Mouse (Mus musculus) embryonic fibroblast, embryonic 13.5 days (primary cell): ENCODE results near the gene Kcns3.
A peak's percentile ranks its signal among the peaks of the same experiment; 100 is the strongest.

Source experiments
- CTCF ChIP-seq: IDR thresholded peaks from 2 replicates; pipeline ENCODE4 v1.5.1; 2011; ENCODE audit warnings: mild to moderate bottlenecking, control low read depth, low read length, moderate library complexity, borderline replicate concordance; ENCODE audit not compliant: insufficient read depth
- POLR2A ChIP-seq: IDR thresholded peaks from 2 replicates; pipeline ENCODE4 v1.6.1; 2011; ENCODE audit warnings: low read depth, mild to moderate bottlenecking, control low read depth, low read length, moderate library complexity

GRCm38 (mm10) chr12:11178486-11179154, 27.8 kb upstream of the Kcns3 start:
- TF ChIP-seq CTCF = peak; percentile 68; the same call in 1 of the 2 replicates
- TF ChIP-seq POLR2A = no peak
